Mouse (Mus musculus) ES-E14 (cell line): ENCODE results near the gene Prpf3. TPM values are rescaled to one million over a fixed set of nuclear protein-coding genes. Genes with fewer than 3 reads are reported as not detected.
"Not testable (repeated sequence)": the region's sequence is repeated elsewhere in the genome, so short reads cannot be mapped to it uniquely, and the experiment has no call there.

Experiments
- DNase-seq: peaks from one replicate; pipeline ENCODE4 v3.0.0-alpha.2; 2013; ENCODE audit warnings: low read depth, low spot score
- H3K27ac ChIP-seq: 2 replicates; pipeline ENCODE4 v1.5.1; 2012; ENCODE audit warnings: low read depth, mild to moderate bottlenecking, low read length, moderate library complexity, mixed read lengths; ENCODE audit not compliant: poor library complexity, insufficient read depth, severe bottlenecking
- H3K36me3 ChIP-seq: 2 replicates; pipeline ENCODE4 v1.6.1; 2012; ENCODE audit warnings: mild to moderate bottlenecking, low read length, moderate library complexity, mixed read lengths; ENCODE audit not compliant: control insufficient read depth, poor library complexity, insufficient read depth, severe bottlenecking
- H3K4me1 ChIP-seq, 2 experiments: fragments of 150-350 bp in 1 of 2; sonication (generic) in 1 of 2; 2 replicates each; pipeline ENCODE4 v1.6.1; 2012; ENCODE audit warnings: low read length in 2 of 2, mild to moderate bottlenecking in 1 of 2, mixed read lengths in 1 of 2; ENCODE audit not compliant: control insufficient read depth in 2 of 2, insufficient read depth in 2 of 2, poor library complexity in 1 of 2
- H3K4me3 ChIP-seq, 2 experiments: fragments of 150-350 bp in 1 of 2; sonication (generic) in 1 of 2; 2 replicates each; pipeline ENCODE4 v1.5.1; 2012; ENCODE audit warnings: low read length in 2 of 2, low read depth in 1 of 2, mild to moderate bottlenecking in 1 of 2, mixed read lengths in 1 of 2; ENCODE audit not compliant: insufficient read depth in 1 of 2, poor library complexity in 1 of 2, severe bottlenecking in 1 of 2
- H3K9ac ChIP-seq: 2 replicates; pipeline ENCODE4 v1.6.1; 2012; ENCODE audit warnings: low read depth, mild to moderate bottlenecking, low read length, mixed read lengths; ENCODE audit not compliant: poor library complexity, insufficient read depth, severe bottlenecking
- H3K9me3 ChIP-seq: fragments of 150-350 bp; sonication (generic); 2 replicates; pipeline ENCODE4 v1.6.1; 2012; ENCODE audit warnings: low read depth, mild to moderate bottlenecking, low read length; ENCODE audit not compliant: control insufficient read depth, insufficient read depth
- CHD2 ChIP-seq: IDR thresholded peaks from 2 replicates; pipeline ENCODE4 v1.6.1; 2014; ENCODE audit warnings: mild to moderate bottlenecking, low read depth, low read length, inconsistent platforms
- HCFC1 ChIP-seq: IDR thresholded peaks from 2 replicates; pipeline ENCODE4 v1.6.1; 2012; ENCODE audit warnings: low read length, inconsistent platforms, borderline replicate concordance; ENCODE audit not compliant: insufficient read depth
- MAFK ChIP-seq: IDR thresholded peaks from 2 replicates; pipeline ENCODE4 v1.6.1; 2014; ENCODE audit warnings: mild to moderate bottlenecking, low read depth, low read length, inconsistent platforms; ENCODE audit not compliant: insufficient read depth
- ZC3H11A ChIP-seq: IDR thresholded peaks from 2 replicates; pipeline ENCODE4 v1.6.1; 2012; ENCODE audit warnings: low read depth, mild to moderate bottlenecking, inconsistent platforms, low read length, borderline replicate concordance
- ZNF384 ChIP-seq: IDR thresholded peaks from 2 replicates; pipeline ENCODE4 v1.6.1; 2012; ENCODE audit warnings: low read depth, low read length, inconsistent platforms
- in situ Hi-C, 2 experiments: fragments of 600-800 bp; cut with MboI; formaldehyde crosslinking; loops; one replicate each; pipeline ENCODE4 v1.15.1; 2025; ENCODE audit warnings: low sequenced_read_pairs in 2 of 2, inconsistent platforms in 1 of 2; ENCODE audit not compliant: unreplicated experiment in 2 of 2
- total RNA-seq: library from RNA; depleted of rRNA; stranded (reverse); fragments of 300-350 nt; gene quantifications from 2 replicates; pipeline ENCODE4 v1.2.3, GENCODE M21; 2012

The Prpf3 gene
- total RNA-seq, 1 experiment, result 48.6 TPM

GRCm38 (mm10) chr3:95860323-95860722, 4.6 kb upstream of the Prpf3 start:
- Histone ChIP-seq H3K4me1 (peaks cover 2 to 17% of the 10 kb centered on the region in 2 experiments; a peak in 2 of 4 replicates), H3K4me3 (no peak overlapping the region), H3K9me3 (no peaks in the 10 kb centered on the region), H3K36me3 (no peaks in the 10 kb centered on the region), H3K27ac (no peak overlapping the region), H3K9ac (no peak overlapping the region)
- in situ Hi-C loops, result no loop called here
- no peak for DNase-seq
- TF ChIP-seq HCFC1, result no peak
- no peak for TF ChIP-seq ZNF384
- no peak for TF ChIP-seq ZC3H11A
- TF ChIP-seq MAFK, result no peak
- TF ChIP-seq CHD2, result no peak

GRCm38 (mm10) chr3:95858278-95858677, 2.6 kb upstream of the Prpf3 start:
- H3K4me3 ChIP-seq, in situ Hi-C loops, H3K9me3 ChIP-seq: not testable (repeated sequence)

GRCm38 (mm10) chr3:95857050-95857449, 1.4 kb upstream of the Prpf3 start:
- H3K36me3 ChIP-seq, H3K4me1 ChIP-seq, H3K27ac ChIP-seq, DNase-seq, H3K9me3 ChIP-seq, H3K4me3 ChIP-seq, H3K9ac ChIP-seq, in situ Hi-C loops: not testable (repeated sequence)

More at GRCm38 (mm10) chr3:95858278-95858677, 2.6 kb upstream of the Prpf3 start:
- H3K4me1 ChIP-seq, DNase-seq, H3K27ac ChIP-seq, H3K9ac ChIP-seq, H3K36me3 ChIP-seq: not testable (repeated sequence)

GRCm38 (mm10) chr3:95856115-95856514, 430 bp upstream of the Prpf3 start:
- Histone ChIP-seq H3K9ac (peak overlapping the region; percentile 75), H3K27ac (peak overlapping the region; percentile 14; the same call in 1 of the 2 replicates), H3K9me3 (no peaks in the 10 kb centered on the region), H3K4me1 (peaks cover 0 to 5% of the 10 kb centered on the region in 2 experiments; a peak in 1 of 4 replicates), H3K4me3 (peak overlapping the region; percentile 76 to 97), H3K36me3 (peaks cover 15% of the 10 kb centered on the region)
- 0 out of 2 replicates have a peak, but pooled peaks have one; percentile 0 for TF ChIP-seq ZNF384
- no peak for TF ChIP-seq MAFK
- no peak for TF ChIP-seq ZC3H11A
- in situ Hi-C loops, result no loop called here
- DNase-seq, result no peak

- peaks cover 40% of the 10 kb centered on the region for H3K36me3 ChIP-seq
- TF ChIP-seq ZNF384, result no peak
- TF ChIP-seq CHD2, result no peak
- TF ChIP-seq MAFK, result no peak
- TF ChIP-seq ZC3H11A, result no peak
- no peak for TF ChIP-seq HCFC1
- no peak for DNase-seq
- H3K27ac ChIP-seq, result no peak overlapping the region
- no peak overlapping the region for H3K4me3 ChIP-seq
- no peaks in the 10 kb centered on the region for H3K4me1 ChIP-seq
- in situ Hi-C loops, result no loop called here
- no peak overlapping the region for H3K9ac ChIP-seq
- H3K9me3 ChIP-seq, result no peaks in the 10 kb centered on the region
These were observed 4.4 kb downstream of the Prpf3 start for GRCm38 (mm10) chr3:95851317-95851716.
